Mouse (Mus musculus): ENCODE measurements at regions not wholly inside any gene's neighbourhood (a gene's known extent, or its start where the extent isn't known, plus 50 kb on each side); places are given as distances from the start of the nearest gene placed in this dataset.

DNA sequence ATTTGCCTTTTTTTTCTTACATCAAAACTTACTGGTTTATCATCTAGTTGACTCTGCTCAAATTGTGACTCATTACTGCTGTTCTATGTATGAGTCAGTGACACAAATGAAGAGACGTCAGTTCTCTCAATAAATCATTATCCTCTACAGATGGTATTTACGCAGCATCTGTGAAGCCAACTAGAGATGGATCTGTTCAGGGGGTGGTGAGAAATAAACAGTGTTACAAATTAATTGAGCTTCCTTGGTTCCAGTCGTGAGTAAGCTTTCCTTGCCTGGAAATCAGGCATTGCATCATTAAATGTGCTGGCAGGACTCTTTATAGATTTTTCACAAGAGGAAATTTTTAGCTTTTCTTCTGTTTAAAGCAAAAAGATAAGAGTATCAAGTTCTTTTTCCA, 544.5 kb downstream of the H2afb1 start:
- ATAC-seq (ENCODE audit: low TSS enrichment) = peak; percentile 85
